Mouse (Mus musculus): ENCODE data around the gene Ift52. TPM values are rescaled to one million over a fixed set of nuclear protein-coding genes. Genes with fewer than 3 reads are reported as not detected.

The Ift52 gene
- total and polyA plus RNA-seq, 3 experiments, result 16.5 to 22.1 (median 19.5) TPM

DNA sequence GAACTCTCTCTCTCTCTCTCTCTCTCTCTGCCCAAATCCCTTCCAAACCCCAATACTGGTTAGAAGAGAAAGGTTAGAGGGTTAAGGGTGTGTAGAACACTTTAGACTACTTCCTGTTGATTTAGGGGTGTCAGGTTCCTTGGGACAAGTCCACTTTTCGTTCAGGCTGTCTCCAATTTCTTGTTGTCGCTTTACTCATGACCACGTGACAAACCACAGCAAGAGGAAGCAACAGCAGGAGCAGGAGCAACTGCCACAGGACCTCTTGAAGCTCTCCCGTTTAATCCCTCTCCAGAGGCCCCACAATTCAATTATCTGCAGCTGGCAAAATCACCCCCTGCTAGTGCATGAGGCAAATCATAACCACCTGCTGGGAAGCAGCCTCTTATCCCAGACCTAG, 15.5 kb downstream of the Ift52 start:
- Histone ChIP-seq H3K79me2 (replicated peaks; ENCODE audit: control insufficient read depth, insufficient read depth, low read length) (no peaks in the 10 kb centered on the region; the same call in 1 of the 2 replicates), H3K27me3 (ENCODE audit: control insufficient read depth, insufficient read depth, low read length) (no peaks in the 10 kb centered on the region), H3K4me3 (no peak overlapping the region), H3K36me3 (ENCODE audit: control insufficient read depth, insufficient read depth, low read length) (no peaks in the 10 kb centered on the region; the same call in 1 of the 2 replicates), H3K9ac (ENCODE audit: low read depth, low read length) (no peak overlapping the region), H3K27ac (no peak overlapping the region), H3K4me1 (ENCODE audit: control insufficient read depth, insufficient read depth, low read length) (0 out of 2 replicates have a peak, but pooled peaks cover 1% of the 10 kb centered on the region)
- intact Hi-C loops (cut with DNase I), result no loop called here
- TF ChIP-seq CTCF (IDR thresholded peaks at IDR 0.05) (no peak), EP300 (IDR thresholded peaks at IDR 0.05; ENCODE audit: insufficient read depth, low read depth, low read length) (no peak), POLR2A (IDR thresholded peaks at IDR 0.05; ENCODE audit: insufficient read depth, low read depth, low read length) (no peak)
- DNase-seq, result no peak
- WGBS, result 51% methylated on average over 4 of the region's 4 CpGs

DNA sequence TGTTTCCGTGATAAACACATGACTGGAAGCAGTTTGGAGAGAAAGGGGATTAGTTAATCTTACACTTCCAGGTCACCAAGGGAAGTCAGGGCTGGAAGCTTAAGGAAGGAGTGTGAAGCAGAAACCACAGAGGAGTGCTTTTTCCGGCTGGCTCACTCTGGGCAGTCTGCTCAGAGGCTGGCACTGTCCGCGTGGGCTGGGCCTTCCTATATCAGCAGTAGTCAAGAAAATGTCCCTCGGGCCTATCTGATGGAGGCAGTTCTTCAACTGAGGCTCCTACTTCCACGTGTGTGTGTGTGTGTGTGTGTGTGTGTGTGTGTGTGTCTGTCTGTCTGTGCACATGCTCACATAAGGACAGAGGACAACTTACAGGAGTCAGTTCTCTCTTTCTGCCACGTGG, 22.8 kb downstream of the Ift52 start:
- H3K9ac ChIP-seq (ENCODE audit: low read depth, low read length), result no peak overlapping the region
- intact Hi-C loops (cut with DNase I), result no loop called here
- no peak overlapping the region for H3K4me3 ChIP-seq
- no peak overlapping the region for H3K27ac ChIP-seq
- no peak for DNase-seq
- H3K4me1 ChIP-seq (ENCODE audit: control insufficient read depth, insufficient read depth, low read length), result 0 out of 2 replicates have a peak, but pooled peaks cover 1% of the 10 kb centered on the region
- H3K36me3 ChIP-seq (ENCODE audit: control insufficient read depth, insufficient read depth, low read length), result no peaks in the 10 kb centered on the region
- H3K79me2 ChIP-seq (replicated peaks; ENCODE audit: control insufficient read depth, insufficient read depth, low read length), result no peaks in the 10 kb centered on the region
- TF ChIP-seq CTCF (IDR thresholded peaks at IDR 0.05) (no peak), POLR2A (IDR thresholded peaks at IDR 0.05; ENCODE audit: insufficient read depth, low read depth, low read length) (no peak), EP300 (IDR thresholded peaks at IDR 0.05; ENCODE audit: insufficient read depth, low read depth, low read length) (no peak)
- WGBS, result 80% methylated on average over 7 of the region's 7 CpGs
- no peaks in the 10 kb centered on the region for H3K27me3 ChIP-seq (ENCODE audit: control insufficient read depth, insufficient read depth, low read length)

DNA sequence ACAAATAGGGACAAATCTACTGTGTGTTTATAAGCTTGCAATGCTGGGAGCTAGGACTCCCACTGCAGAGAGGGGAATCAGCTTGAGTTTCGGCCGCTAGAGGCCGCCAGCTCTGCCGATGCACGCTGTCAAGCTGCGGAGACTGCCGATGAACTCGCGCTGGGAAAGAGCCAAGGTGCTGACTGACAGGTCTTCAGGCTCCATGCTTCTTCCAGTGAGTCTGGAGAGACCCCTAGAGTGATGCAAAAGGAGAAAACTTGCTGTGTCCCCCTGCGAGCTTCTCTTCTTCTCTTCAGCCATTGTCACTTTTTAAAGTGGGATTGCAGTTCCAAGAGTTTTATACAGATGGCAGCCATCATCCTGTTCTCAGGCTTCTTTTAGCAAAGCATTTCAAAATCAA, 31.0 kb downstream of the Ift52 start:
- Histone ChIP-seq H3K36me3 (ENCODE audit: control insufficient read depth, insufficient read depth, low read length) (no peaks in the 10 kb centered on the region), H3K79me2 (replicated peaks; ENCODE audit: control insufficient read depth, insufficient read depth, low read length) (no peaks in the 10 kb centered on the region), H3K9ac (ENCODE audit: low read depth, low read length) (no peak overlapping the region), H3K27me3 (ENCODE audit: control insufficient read depth, insufficient read depth, low read length) (no peaks in the 10 kb centered on the region), H3K4me3 (no peak overlapping the region), H3K27ac (no peak overlapping the region), H3K4me1 (ENCODE audit: control insufficient read depth, insufficient read depth, low read length) (no peaks in the 10 kb centered on the region)
- DNase-seq, result peak; percentile 67 to 76
- TF ChIP-seq CTCF (IDR thresholded peaks at IDR 0.05), result peak; percentile 94
- TF ChIP-seq POLR2A (IDR thresholded peaks at IDR 0.05; ENCODE audit: insufficient read depth, low read depth, low read length), result no peak
- 0 out of 2 replicates have a peak, but pooled peaks have one; percentile 18 for TF ChIP-seq EP300 (IDR thresholded peaks at IDR 0.05; ENCODE audit: insufficient read depth, low read depth, low read length)
- intact Hi-C loops (cut with DNase I), result loop anchor here (2.0 to 5.0 kb wide), 2 partner anchors 284 to 353 kb away; no protein-coding TSS in a partner anchor
- WGBS, result 2% methylated on average over 10 of the region's 10 CpGs

DNA sequence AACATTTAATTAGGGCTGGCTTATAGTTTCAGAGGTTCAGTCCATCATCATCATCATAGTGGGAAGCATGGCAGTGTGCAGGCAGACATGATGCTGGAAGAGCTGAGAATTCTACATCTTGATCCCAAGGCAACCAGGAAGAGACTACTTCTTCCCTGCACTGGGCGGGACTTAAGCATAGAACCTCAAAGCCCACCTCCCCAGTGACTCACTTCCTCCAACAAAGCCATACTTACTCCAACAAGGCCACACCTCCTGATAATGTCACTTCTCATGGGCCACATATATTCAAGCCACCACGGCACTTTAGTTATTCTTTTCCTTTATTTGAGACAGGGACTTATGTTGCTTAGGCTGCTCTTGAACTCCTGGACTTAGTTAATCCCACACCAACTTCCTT, 32.0 kb downstream of the Ift52 start:
- Histone ChIP-seq H3K4me3 (no peak overlapping the region), H3K27ac (no peak overlapping the region), H3K9ac (ENCODE audit: low read depth, low read length) (no peak overlapping the region), H3K36me3 (ENCODE audit: control insufficient read depth, insufficient read depth, low read length) (no peaks in the 10 kb centered on the region), H3K79me2 (replicated peaks; ENCODE audit: control insufficient read depth, insufficient read depth, low read length) (no peaks in the 10 kb centered on the region), H3K4me1 (ENCODE audit: control insufficient read depth, insufficient read depth, low read length) (no peaks in the 10 kb centered on the region), H3K27me3 (ENCODE audit: control insufficient read depth, insufficient read depth, low read length) (no peaks in the 10 kb centered on the region)
- DNase-seq, result no peak
- TF ChIP-seq EP300 (IDR thresholded peaks at IDR 0.05; ENCODE audit: insufficient read depth, low read depth, low read length) (no peak), CTCF (IDR thresholded peaks at IDR 0.05) (no peak), POLR2A (IDR thresholded peaks at IDR 0.05; ENCODE audit: insufficient read depth, low read depth, low read length) (no peak)
- 77% methylated on average over 2 of the region's 2 CpGs for WGBS
- intact Hi-C loops (cut with DNase I), result loop anchor here (2.0 to 5.0 kb wide), 2 partner anchors 283 to 352 kb away; no protein-coding TSS in a partner anchor

DNA sequence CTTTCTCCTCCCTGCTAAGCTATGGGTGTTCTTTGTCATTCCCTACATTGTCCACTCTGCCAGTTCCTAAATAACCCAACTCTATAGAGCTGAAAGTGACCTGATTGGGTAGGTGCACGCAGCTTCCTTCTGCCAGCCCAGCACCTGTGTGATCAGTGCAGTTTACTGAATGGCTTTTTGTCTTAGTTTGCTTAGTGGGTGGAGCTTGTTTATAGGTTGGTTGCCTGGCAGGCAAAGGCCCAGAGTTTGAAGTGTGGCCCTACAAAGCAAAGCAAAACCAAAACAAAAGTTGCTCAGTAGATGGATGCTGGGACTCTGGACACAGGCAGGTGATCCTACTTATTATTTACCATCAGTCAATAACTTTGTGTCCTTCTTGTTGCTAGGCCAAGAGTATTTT, 34.5 kb downstream of the Ift52 start:
- no peaks in the 10 kb centered on the region for H3K27me3 ChIP-seq (ENCODE audit: control insufficient read depth, insufficient read depth, low read length)
- H3K79me2 ChIP-seq (replicated peaks; ENCODE audit: control insufficient read depth, insufficient read depth, low read length), result no peaks in the 10 kb centered on the region
- no peaks in the 10 kb centered on the region for H3K36me3 ChIP-seq (ENCODE audit: control insufficient read depth, insufficient read depth, low read length)
- TF ChIP-seq POLR2A (IDR thresholded peaks at IDR 0.05; ENCODE audit: insufficient read depth, low read depth, low read length), result no peak
- TF ChIP-seq CTCF (IDR thresholded peaks at IDR 0.05), result no peak
- TF ChIP-seq EP300 (IDR thresholded peaks at IDR 0.05; ENCODE audit: insufficient read depth, low read depth, low read length), result no peak
- H3K9ac ChIP-seq (ENCODE audit: low read depth, low read length), result no peak overlapping the region
- no peak overlapping the region for H3K27ac ChIP-seq
- 81% methylated on average over 1 of the region's 1 CpGs for WGBS
- no peak overlapping the region for H3K4me3 ChIP-seq
- intact Hi-C loops (cut with DNase I), result no loop called here
- H3K4me1 ChIP-seq (ENCODE audit: control insufficient read depth, insufficient read depth, low read length), result no peaks in the 10 kb centered on the region
- no peak for DNase-seq

DNA sequence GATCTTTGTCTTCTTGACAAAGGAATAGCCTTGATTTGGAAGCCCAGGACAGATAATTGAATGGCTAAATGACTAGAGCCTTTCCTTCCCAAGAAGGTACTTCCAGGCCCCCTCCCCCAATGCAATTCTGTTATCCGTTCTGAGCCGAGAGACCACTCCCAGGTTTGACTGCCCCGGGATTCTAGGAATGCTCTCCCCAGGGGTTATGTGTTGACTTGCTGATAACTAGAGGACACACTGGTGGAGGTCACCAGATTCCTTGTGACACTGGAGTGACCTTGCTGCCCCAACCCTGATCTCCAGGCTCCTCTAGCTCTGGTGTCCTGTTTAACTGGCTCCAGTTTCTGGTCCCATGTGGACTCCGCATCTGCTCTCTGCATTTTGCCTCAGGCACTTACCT, 34.9 kb downstream of the Ift52 start:
- intact Hi-C loops (cut with DNase I), result no loop called here
- TF ChIP-seq POLR2A (IDR thresholded peaks at IDR 0.05; ENCODE audit: insufficient read depth, low read depth, low read length) (no peak), CTCF (IDR thresholded peaks at IDR 0.05) (no peak), EP300 (IDR thresholded peaks at IDR 0.05; ENCODE audit: insufficient read depth, low read depth, low read length) (no peak)
- no peak overlapping the region for H3K27ac ChIP-seq
- H3K9ac ChIP-seq (ENCODE audit: low read depth, low read length), result no peak overlapping the region
- no peak for DNase-seq
- H3K79me2 ChIP-seq (replicated peaks; ENCODE audit: control insufficient read depth, insufficient read depth, low read length), result no peaks in the 10 kb centered on the region
- no peaks in the 10 kb centered on the region for H3K27me3 ChIP-seq (ENCODE audit: control insufficient read depth, insufficient read depth, low read length)
- H3K4me3 ChIP-seq, result no peak overlapping the region
- WGBS, result 62% methylated on average over 4 of the region's 4 CpGs
- H3K4me1 ChIP-seq (ENCODE audit: control insufficient read depth, insufficient read depth, low read length), result no peaks in the 10 kb centered on the region
- H3K36me3 ChIP-seq (ENCODE audit: control insufficient read depth, insufficient read depth, low read length), result no peaks in the 10 kb centered on the region

Data from heart, adult 2 months (tissue).